Mouse (Mus musculus) spleen, postnatal 36 days (tissue): ENCODE data around the gene Gfer.
A peak's percentile ranks its signal among the peaks of the same experiment; 100 is the strongest.
"Not testable (repeated sequence)": the region's sequence is repeated elsewhere in the genome, so short reads cannot be mapped to it uniquely, and the experiment has no call there.

ENCODE experiments used
- DNase-seq, 2 experiments: peaks; one replicate each; pipeline ENCODE4 v3.0.0; 2022; ENCODE audit warnings: low spot score in 2 of 2, mixed read lengths in 1 of 2

The Gfer gene

DNA sequence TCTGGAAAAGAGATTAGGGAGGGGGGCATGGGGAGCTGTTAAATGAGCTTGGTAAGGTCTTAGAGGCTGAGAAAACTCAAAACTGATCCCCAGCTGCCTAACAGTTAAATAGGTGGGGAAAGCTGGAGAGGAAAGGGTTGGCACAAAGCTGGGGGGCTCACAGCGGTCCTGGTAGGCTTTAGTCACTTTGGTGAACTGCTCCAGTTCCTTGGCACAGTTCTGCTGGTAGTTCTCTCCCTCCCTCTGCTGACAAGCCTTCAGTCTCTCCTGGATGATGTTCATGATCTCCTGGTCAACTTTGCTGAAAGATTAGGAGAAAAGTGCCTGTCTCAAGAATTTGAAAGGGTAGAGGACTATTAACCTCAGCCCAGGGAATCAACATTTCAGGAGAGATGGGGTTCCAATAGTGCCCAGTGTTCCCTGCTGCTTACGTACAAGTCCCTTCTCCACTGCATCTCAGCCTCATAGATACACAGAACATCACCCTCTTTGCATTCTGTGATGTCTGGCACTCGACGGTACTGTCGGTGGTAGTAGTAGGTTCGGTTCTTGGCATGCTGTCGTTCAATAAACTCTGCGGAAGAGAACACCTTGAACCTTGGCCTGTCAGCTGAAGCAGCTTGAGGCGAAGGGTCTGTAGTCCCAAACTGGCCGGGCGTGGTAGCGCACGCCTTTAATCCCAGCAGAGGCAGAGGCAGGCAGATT, 26.4 kb upstream of the Gfer start:
- no peak for DNase-seq

DNA sequence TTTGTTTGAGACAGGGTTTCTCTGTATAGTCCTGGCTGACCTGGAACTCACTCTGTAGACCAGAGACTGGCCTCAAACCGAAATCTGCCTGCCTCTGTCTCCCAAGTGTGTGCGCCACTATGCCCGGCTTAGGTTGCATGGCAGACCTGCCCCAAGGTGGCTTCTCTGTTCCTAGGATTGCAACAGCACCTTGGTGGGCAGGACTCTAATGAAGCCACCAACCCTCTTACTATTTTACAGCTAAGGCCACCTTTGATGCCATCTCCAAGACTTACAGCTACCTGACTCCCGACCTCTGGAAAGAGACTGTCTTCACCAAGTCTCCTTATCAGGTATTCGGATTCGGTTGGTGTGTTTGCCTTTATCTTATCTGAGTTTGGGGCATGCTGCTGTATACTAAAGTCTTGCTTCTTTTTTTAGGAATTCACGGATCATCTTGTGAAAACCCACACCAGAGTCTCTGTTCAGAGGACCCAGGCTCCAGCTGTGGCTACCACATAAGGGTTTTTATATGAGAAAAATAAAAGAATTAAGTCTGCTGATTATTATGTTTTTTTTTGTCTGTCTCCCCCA, 25.5 kb upstream of the Gfer start:
- DNase-seq, result not testable (repeated sequence)

DNA sequence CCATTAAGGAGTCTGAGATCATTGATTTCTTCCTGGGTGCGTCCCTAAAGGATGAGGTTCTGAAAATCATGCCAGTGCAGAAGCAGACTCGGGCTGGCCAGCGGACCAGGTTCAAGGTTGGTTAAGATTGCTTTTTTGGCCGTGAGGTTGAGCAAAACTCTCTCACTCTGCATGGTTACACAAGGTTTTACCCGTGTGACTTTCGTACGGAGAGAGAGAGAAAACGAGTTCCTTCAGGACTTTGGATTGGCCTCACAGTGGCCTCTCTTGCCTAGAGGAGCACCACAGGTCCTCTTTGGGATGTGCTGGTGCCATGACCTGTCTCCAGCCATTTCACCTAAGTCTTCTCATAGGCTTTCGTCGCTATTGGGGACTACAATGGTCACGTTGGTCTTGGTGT, 24.7 kb upstream of the Gfer start:
- DNase-seq, result not testable (repeated sequence)

DNA sequence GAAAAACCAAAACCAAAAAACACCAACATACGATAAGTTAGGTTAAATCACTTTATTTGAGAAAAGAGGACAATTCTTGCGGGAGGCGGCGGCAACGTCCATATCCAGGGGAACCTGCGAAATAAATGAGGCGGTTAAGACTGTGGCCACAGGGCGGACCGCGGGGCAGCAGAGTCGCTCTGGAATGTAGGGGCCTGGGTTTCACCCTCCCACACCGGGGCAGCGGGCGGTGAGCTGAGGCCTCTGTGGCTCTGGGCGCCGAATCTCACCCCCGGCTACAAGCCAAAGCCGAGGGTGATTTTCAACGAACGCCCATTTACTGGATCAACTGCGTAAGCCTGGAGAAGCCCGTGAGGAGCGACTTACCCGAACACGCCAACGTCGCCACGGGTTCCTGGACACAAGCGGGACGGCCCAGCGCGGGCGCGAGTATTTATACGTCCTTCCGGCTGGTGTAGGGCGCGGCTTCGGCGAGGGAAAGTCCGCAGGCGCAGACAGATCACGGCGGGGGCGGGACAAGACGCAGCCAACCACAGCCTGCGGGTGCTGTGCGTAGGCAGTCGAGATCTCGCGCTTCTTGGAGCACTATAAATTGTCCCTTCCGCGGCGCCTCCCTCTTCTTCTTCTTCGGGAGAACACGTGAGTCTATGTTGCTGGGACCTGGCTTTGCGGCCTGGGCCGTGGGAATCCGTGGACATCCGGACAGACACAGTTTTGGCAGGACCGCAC, 23.7 kb upstream of the Gfer start:
- DNase-seq, result peak; percentile 98

GRCm38 (mm10) chr17:24718938-24719337, 23.0 kb upstream of the Gfer start:
- DNase-seq, result not testable (repeated sequence)

GRCm38 (mm10) chr17:24717943-24718342, 22.0 kb upstream of the Gfer start, which contains the start of the genes Rnf151 and Rps2:
TSS of gene Rnf151 (minus strand) at chr17:24718063.
TSS of gene Rps2 (plus strand) at chr17:24718116.
- no peak for DNase-seq

- no peak for DNase-seq
These were observed 20.3 kb upstream of the Gfer start for GRCm38 (mm10) chr17:24716166-24716682.

DNA sequence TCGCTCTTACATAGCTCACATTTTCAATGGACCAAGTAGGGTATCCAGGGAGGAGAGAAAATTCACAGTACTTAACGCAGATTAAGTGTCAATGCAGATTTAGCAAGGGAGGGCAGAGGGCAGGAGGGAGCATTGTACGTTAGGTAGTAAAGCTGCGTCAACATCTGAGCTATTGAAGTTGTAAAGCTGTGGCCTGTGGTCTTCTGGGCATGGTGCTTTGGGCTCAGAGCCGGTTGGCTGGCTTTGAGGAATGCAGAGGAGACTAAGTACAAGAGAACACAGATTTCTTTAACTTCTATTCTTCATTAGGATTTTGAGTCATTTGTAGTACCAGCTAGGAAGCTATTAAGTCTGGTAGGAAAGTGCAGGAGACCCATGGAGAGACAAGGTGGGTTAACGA, 19.6 kb upstream of the Gfer start:
- DNase-seq, result no peak

- no peak for DNase-seq
These were observed 12.7 kb upstream of the Gfer start for GRCm38 (mm10) chr17:24708646-24709045.

GRCm38 (mm10) chr17:24707801-24708425, 12.0 kb upstream of the Gfer start:
- no peak for DNase-seq

GRCm38 (mm10) chr17:24706982-24707800, 11.2 kb upstream of the Gfer start, which contains the start of gene Tbl3:
TSS of gene Tbl3 (minus strand) at chr17:24707660.
- DNase-seq, result peak; percentile 86 to 88

- no peak for DNase-seq
These were observed 9.9 kb upstream of the Gfer start for GRCm38 (mm10) chr17:24705821-24706220.

DNA sequence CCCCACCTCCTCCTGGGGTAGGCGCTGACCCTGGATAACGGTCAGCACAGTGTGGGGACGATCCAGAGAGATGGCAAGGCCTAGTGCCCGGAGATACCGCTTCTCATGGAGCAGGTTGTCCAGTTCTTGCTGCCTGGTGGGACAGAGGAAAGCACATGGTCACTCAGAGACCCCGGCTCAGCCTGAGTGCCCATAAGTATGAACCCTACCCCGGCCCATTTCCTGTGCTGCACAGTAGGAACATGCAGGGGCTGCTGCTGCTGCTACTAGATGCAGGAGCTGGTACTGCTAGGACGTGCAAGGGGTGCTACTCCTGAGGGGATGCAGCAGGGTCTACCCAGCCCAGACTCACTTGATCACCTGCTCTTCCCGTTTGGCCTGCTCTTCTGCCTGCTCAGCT, 5.3 kb upstream of the Gfer start:
- DNase-seq, result no peak

GRCm38 (mm10) chr17:24699473-24699872, 3.5 kb upstream of the Gfer start:
- DNase-seq, result no peak

DNA sequence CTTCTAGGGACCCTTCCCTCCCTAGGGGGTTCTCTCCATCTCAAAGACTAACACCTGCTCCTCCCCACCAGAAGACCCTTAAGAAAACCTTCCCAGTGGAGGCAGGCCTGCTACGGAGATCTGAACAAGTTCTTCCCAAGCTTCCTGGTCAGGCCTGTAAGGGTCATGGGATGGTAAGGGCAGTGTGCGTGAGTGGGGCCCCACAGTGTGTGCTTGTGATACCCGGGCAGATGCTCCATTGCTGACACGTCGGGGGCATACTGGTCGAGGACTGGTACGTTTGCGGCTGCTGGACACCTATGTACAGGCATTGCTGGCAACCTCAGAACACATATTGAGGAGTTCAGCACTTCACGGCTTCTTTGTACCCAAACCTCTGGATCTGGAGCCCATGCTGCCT, 2.8 kb upstream of the Gfer start:
- no peak for DNase-seq

- no peak for DNase-seq
These were observed 2.0 kb upstream of the Gfer start for GRCm38 (mm10) chr17:24697985-24698384.

- no peak for DNase-seq
These were observed 488 bp downstream of the Gfer start for GRCm38 (mm10) chr17:24695326-24696010.

DNA sequence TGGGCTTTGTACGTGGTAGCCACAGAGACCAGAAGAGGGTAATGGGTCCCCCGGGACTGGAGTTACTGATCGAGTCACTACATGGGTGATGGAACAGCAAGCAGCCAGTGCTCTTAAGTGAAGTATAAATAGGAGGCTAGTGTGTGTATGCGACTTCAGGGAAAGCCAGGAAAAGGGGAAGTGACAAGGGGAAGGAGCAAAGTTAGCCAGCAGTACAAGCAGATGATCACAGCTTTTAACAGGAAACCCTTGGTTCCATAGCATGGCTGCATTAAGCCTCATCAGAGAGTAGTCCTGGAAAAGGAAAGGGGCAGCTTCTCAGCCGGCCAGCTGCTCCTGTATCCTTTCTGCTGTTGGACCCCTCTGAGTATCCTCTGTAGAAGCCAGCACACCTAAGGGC, 3.6 kb downstream of the Gfer start:
- DNase-seq, result no peak

DNA sequence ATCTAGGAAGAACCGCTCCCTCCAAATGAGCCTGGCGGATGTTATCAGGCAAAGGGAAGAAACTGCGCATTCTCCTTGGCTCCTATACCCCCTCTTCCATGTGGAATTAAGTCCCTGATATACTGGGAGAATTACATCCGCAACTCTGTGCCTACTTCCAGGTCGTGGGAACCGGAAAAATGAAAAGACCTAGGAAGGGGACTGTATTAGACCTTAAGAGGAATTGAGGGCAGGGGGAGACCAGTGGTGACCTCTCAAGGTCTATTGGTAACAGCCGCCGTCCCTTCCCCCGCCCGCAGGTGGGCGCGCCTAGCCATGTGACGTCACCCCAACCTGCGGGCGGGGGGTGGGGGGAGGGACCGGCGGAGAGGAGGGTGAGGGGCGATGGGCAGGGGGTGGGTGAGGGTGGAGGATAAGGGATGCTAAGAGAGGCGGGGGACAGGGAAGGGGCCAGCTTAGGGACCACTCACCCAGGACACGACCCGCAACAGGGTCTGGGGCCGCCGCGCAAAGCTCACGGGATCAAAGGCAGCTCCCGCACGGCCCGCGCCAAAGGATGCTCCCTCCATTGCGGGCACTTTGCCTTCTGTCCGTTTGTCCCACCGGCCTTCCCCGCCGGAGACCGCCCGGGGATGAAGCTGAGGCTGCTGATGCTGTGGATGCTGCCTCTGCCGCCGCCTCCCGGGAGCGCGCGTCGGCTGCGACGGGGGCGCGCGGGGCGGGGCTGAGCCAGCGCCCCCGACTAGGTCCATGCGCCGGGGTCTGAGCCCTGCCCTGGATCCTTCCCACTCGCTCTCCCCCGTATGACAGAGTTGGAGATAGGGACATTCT, 6.5 kb downstream of the Gfer start, which contains the start of gene Syngr3:
Gene Syngr3, minus strand, starts transcription at position 705 of the 831 bp plus-strand sequence.
- DNase-seq, result no peak

DNA sequence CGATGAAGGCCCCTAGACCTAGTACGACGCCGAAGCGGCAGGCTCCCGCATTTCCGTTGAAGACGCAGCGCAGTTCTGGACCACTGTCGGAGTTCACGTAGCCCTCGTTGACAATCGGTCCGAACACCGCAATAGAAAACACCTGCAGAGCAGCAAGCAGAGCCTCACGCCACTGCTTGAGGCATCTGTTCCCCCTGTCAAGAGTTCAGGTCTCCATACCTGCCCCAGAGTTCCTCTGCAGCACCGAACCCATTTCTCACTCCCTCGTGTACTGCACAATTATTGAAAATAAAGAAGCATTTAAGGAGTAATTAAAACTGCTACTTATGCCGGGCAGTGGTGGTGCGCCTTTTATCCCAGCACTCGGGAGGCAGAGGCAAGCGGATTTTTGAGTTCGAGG, 8.4 kb downstream of the Gfer start:
- DNase-seq, result no peak
